Mouse (Mus musculus) cerebellum, adult 2 months (tissue): ENCODE data around the gene Dmrtb1.

Experiments
- CTCF ChIP-seq: fragments of 200-500 bp; IDR thresholded peaks from 2 replicates; pipeline ENCODE4 v1.5.1; 2011; ENCODE audit warnings: low read depth, mild to moderate bottlenecking, control low read depth, low read length, moderate library complexity, borderline replicate concordance; ENCODE audit not compliant: insufficient read depth
- POLR2A ChIP-seq: fragments of 200-500 bp; IDR thresholded peaks from 2 replicates; pipeline ENCODE4 v1.6.1; 2011; ENCODE audit warnings: low read length, control low read depth, borderline replicate concordance; ENCODE audit not compliant: insufficient read depth

GRCm38 (mm10) chr4:107718720-107719119 lies 34.7 kb upstream of the Dmrtb1 start:
- TF ChIP-seq CTCF (no peak), POLR2A (no peak)
